Comparison of ENCODE assay signal across 20 mouse cellular contexts in the genomic region with DNA sequence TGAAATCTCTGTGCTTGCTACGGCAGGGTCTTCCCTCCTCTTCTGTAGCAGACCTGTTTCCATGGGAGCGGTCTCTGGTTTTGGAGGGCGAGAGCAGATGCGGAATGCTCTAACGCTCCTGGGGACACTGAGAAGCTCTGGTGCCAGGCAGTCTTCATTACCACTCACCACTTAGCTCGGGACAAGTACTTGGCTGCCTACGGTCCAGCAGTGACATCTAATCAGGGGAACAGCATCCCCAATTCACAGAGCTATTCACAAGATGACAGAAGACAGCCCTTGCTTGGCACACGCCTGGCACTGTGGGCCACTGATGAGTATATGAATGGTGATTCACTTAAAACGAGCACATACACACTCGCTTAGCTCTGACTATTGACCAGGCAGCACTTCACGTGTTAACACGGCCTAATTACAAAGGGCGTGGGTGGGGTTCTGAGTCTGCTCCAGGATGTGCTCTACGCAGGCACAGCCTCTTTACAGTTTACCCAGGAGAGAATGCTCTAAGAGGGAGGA.
"Had no signal": no experiment of that assay in that cellular context is flagged by ENCODE, and none has a peak within 500 bp of the region (broad histone marks: within the 10 kb centered on the region; RNA-seq: fewer than 3 reads in every experiment).

No protein-coding gene starts in this region.

- H3K4me3 ChIP-seq: limb, embryonic 12.5 days; limb, embryonic 15.5 days; midbrain, embryonic 12.5 days; midbrain, embryonic 15.5 days; neural tube, embryonic 12.5 days; neural tube, embryonic 15.5 days had no signal

- H3K9ac ChIP-seq: limb, embryonic 12.5 days; limb, embryonic 15.5 days; liver, embryonic 14.5 days; liver, postnatal 0 days; lung, embryonic 14.5 days; midbrain, embryonic 12.5 days; midbrain, embryonic 15.5 days; neural tube, embryonic 12.5 days; neural tube, embryonic 15.5 days had no signal

- H3K4me2 ChIP-seq: limb, embryonic 12.5 days; limb, embryonic 15.5 days; liver, embryonic 11.5 days; lung, embryonic 14.5 days; midbrain, embryonic 12.5 days; midbrain, embryonic 15.5 days; neural tube, embryonic 12.5 days; neural tube, embryonic 15.5 days had no signal

- H3K27me3 ChIP-seq: limb, embryonic 12.5 days; limb, embryonic 15.5 days; midbrain, embryonic 12.5 days; midbrain, embryonic 15.5 days; neural tube, embryonic 12.5 days; neural tube, embryonic 15.5 days had no signal

- ATAC-seq: liver, postnatal 0 days; lung, postnatal 0 days; midbrain, embryonic 15.5 days had no signal

- H3K27ac ChIP-seq: limb, embryonic 12.5 days; limb, embryonic 15.5 days; liver, embryonic 14.5 days; macrophage; midbrain, embryonic 12.5 days; midbrain, embryonic 15.5 days; neural tube, embryonic 12.5 days; neural tube, embryonic 15.5 days had no signal

- H3K4me1 ChIP-seq: limb, embryonic 15.5 days; midbrain, embryonic 12.5 days; midbrain, embryonic 15.5 days; neural tube, embryonic 12.5 days; neural tube, embryonic 15.5 days had no signal

- DNase-seq: kidney, postnatal 10 days; kidney, postnatal 36 days; layer of hippocampus, postnatal 36 days; left cerebral cortex, postnatal 4 days; liver, postnatal 0 days; lung, embryonic 14.5 days; right cerebral cortex, adult 18-20 months; right cerebral cortex, postnatal 14 days; right cerebral cortex, postnatal 4 days; thymus, postnatal 25 days had no signal

- H3K9me3 ChIP-seq: limb, embryonic 12.5 days; limb, embryonic 15.5 days; midbrain, embryonic 12.5 days; midbrain, embryonic 15.5 days; neural tube, embryonic 12.5 days; neural tube, embryonic 15.5 days had no signal
